Mouse (Mus musculus): ENCODE measurements around the gene Vmn2r89.

DNA sequence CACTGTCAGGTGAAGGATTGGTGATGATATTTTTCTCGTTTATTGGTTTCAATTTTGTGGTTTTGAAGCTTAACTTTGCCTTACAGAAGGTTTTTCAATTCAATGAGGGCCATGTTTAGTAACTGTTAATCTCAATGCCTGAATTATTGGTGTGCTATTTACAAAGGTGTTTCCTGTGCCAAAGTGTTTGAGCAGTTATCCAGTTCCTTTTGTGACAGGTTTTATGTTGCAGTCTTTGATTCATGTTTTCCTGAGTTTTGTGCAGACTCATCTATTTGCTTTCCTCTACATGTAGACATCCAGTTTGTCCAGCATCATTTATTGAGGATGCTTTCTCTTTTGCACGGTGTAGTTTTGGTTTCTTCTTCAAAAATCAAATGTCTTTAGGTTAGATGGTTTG, 27.8 kb upstream of the Vmn2r89 start:
- TF ChIP-seq MYOG (IDR thresholded peaks at IDR 0.05; ENCODE audit: control insufficient read depth in 1 of 3, insufficient read depth in 1 of 3, insufficient read length in 2 of 3, low read depth in 2 of 3), result no peak
- TF ChIP-seq POLR2A (IDR thresholded peaks at IDR 0.05; ENCODE audit: insufficient read length, low read depth), result no peak
- no peak for TF ChIP-seq E2F4 (IDR thresholded peaks at IDR 0.05; ENCODE audit: insufficient read depth)
- TF ChIP-seq TCF12 (IDR thresholded peaks at IDR 0.05; ENCODE audit: insufficient read depth, poor library complexity, severe bottlenecking), result no peak
- no peak for TF ChIP-seq MYOD1 (IDR thresholded peaks at IDR 0.05; ENCODE audit: control insufficient read depth in 1 of 3, insufficient read length in 2 of 3, low read depth in 2 of 3)
- no peak for TF ChIP-seq MAX (IDR thresholded peaks at IDR 0.05; ENCODE audit: low read depth)
- no peak for TF ChIP-seq SRF (IDR thresholded peaks at IDR 0.05; ENCODE audit: control insufficient read depth, insufficient read length, low read depth)
- TF ChIP-seq POLR2AphosphoS2 (IDR thresholded peaks at IDR 0.05; ENCODE audit: insufficient read length, low read depth), result no peak
- no peak for TF ChIP-seq REST (IDR thresholded peaks at IDR 0.05; ENCODE audit: insufficient read depth, insufficient read length)
- no peak for TF ChIP-seq CEBPB (IDR thresholded peaks at IDR 0.05; ENCODE audit: insufficient read depth, poor library complexity, severe bottlenecking)

Data from myocyte (in vitro differentiated cells).